Mouse (Mus musculus) embryonic fibroblast, embryonic 13.5 days (primary cell): ENCODE measurements around the gene Foxp1.

Experiments used
- CTCF ChIP-seq: IDR thresholded peaks from 2 replicates; pipeline ENCODE4 v1.5.1; 2011; ENCODE audit warnings: mild to moderate bottlenecking, control low read depth, low read length, moderate library complexity, borderline replicate concordance; ENCODE audit not compliant: insufficient read depth
- POLR2A ChIP-seq: IDR thresholded peaks from 2 replicates; pipeline ENCODE4 v1.6.1; 2011; ENCODE audit warnings: low read depth, mild to moderate bottlenecking, control low read depth, low read length, moderate library complexity

DNA sequence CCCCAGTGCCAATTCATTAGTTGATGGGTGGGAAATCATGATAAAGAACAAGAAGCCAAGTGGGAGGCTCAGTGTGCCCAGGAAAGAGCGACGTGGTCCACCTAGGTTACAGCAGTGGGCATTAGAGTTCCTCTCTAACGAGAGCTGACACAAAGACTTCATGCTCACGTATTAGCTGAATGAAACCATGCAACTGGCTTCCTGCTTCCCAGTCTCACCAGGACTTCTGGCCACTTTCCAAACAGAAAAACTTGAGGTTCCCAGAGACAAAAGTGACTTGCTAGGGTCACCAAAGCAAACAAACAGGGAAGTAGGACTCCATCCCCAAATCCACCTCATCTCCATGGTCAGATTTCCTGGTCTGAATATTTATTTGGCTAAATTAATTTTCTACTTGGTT lies 144.8 kb downstream of the Foxp1 start:
- TF ChIP-seq CTCF (no peak), POLR2A (no peak)
